Mouse (Mus musculus) liver, embryonic 15.5 days (tissue): Measurements from ENCODE around the gene Arid3b. TPM values are rescaled to one million over a fixed set of nuclear protein-coding genes. Genes with fewer than 3 reads are reported as not detected.

Experiments used
- ATAC-seq: fragments of 200-750 bp; cut with Nextera tagmentation; 2 replicates; pipeline ENCODE4 v1.8.0; 2017; ENCODE audit warnings: moderate number of reproducible peaks, mild to moderate bottlenecking, moderate library complexity; ENCODE audit not compliant: insufficient read depth
- H3K27ac ChIP-seq: fragments of 300-500 bp; sonication (generic); replicated peaks from 2 replicates; pipeline ENCODE4 v1.5.1; 2015; ENCODE audit warnings: mild to moderate bottlenecking, inconsistent platforms
- H3K27me3 ChIP-seq: fragments of 300-500 bp; sonication (generic); 2 replicates; pipeline ENCODE4 v1.6.1; 2015; ENCODE audit warnings: mild to moderate bottlenecking, inconsistent platforms
- H3K36me3 ChIP-seq: fragments of 300-500 bp; sonication (generic); replicated peaks from 2 replicates; pipeline ENCODE4 v1.6.1; 2015; ENCODE audit warnings: moderate library complexity, mild to moderate bottlenecking, inconsistent platforms
- H3K4me1 ChIP-seq: fragments of 300-500 bp; sonication (generic); replicated peaks from 2 replicates; pipeline ENCODE4 v1.6.1; 2015; ENCODE audit warnings: inconsistent platforms
- H3K4me2 ChIP-seq: fragments of 300-500 bp; sonication (generic); 2 replicates; pipeline ENCODE4 v1.6.1; 2015; ENCODE audit warnings: moderate library complexity, mild to moderate bottlenecking, inconsistent platforms
- H3K4me3 ChIP-seq: fragments of 300-500 bp; sonication (generic); replicated peaks from 2 replicates; pipeline ENCODE4 v1.5.1; 2015; ENCODE audit warnings: mild to moderate bottlenecking, inconsistent platforms
- H3K9ac ChIP-seq: fragments of 300-500 bp; sonication (generic); 2 replicates; pipeline ENCODE4 v1.6.1; 2015; ENCODE audit warnings: moderate library complexity, mild to moderate bottlenecking, inconsistent platforms
- H3K9me3 ChIP-seq: fragments of 300-500 bp; sonication (generic); replicated peaks from 2 replicates; pipeline ENCODE4 v1.6.1; 2016; ENCODE audit warnings: inconsistent platforms
- WGBS: fragments of 180-500 bp; shearing (Covaris S2); methylation state at CpG from one replicate; pipeline ENCODE4 v1.1.7; 2015; ENCODE audit warnings: mixed read lengths; ENCODE audit not compliant: insufficient replicate concordance; 5-methylcytosine and 5-hydroxymethylcytosine counted together
- polyA plus RNA-seq: library from polyadenylated mRNA; unstranded; fragments of >200 nt; fragmentation: Nextera tagmentation; extraction: Ambion mirVana; gene quantifications from 2 replicates; pipeline ENCODE4 v1.2.1, GENCODE M21; 2015

Arid3b gene
- polyA plus RNA-seq, 1 experiment from 2014 or later, result 10.5 TPM

DNA sequence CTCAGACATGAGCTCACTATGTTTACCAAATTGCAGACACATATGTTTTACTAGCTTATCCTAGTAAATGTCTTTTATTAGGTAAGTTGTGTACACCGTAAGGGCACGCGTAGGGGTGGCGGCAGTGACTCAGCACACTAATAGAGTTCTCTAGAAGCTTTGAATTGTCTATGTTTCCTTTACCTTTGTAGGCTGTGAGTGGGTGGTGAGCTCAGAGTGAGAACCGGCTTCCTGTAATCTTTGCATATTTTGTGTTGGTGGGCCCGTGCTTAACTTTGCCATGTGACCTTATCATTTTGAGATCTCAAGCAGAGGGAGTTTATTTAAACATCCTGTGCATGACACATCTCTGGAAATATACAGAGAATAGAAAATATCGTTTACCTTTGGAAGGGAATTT is 29.9 kb upstream of the Arid3b start:
- Histone ChIP-seq H3K4me2 (no peak overlapping the region), H3K27me3 (peaks cover 22% of the 10 kb centered on the region), H3K27ac (no peak overlapping the region), H3K4me1 (no peaks in the 10 kb centered on the region), H3K9me3 (no peaks in the 10 kb centered on the region), H3K4me3 (no peak overlapping the region), H3K36me3 (no peaks in the 10 kb centered on the region), H3K9ac (no peak overlapping the region)
- ATAC-seq, result no peak
- WGBS, result 57% methylated on average over 7 of the region's 7 CpGs

DNA sequence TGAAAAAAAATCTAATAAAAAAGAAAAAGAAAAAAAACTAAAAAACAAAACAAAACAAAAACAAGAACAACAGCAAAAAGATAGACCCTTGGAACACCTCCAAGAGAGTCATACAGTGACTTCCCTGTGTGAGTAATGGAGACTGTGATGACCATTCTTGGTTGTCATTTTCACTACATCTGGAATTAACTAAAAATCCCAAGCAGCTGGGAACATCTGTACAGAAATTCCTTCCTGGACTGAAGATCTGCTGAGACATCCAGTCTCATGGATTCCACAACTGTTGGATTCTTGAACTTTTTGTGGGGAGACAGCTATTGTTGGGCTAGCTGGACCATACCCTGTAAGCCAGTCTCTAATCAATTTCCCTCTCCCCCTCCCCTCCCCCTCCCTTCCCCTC is 27.7 kb upstream of the Arid3b start:
- no peak overlapping the region for H3K4me3 ChIP-seq
- H3K9me3 ChIP-seq, result no peaks in the 10 kb centered on the region
- H3K36me3 ChIP-seq, result no peaks in the 10 kb centered on the region
- H3K27me3 ChIP-seq, result peaks cover 26% of the 10 kb centered on the region
- H3K4me1 ChIP-seq, result no peaks in the 10 kb centered on the region
- no peak overlapping the region for H3K27ac ChIP-seq
- no peak overlapping the region for H3K4me2 ChIP-seq
- no peak for ATAC-seq
- no peak overlapping the region for H3K9ac ChIP-seq

DNA sequence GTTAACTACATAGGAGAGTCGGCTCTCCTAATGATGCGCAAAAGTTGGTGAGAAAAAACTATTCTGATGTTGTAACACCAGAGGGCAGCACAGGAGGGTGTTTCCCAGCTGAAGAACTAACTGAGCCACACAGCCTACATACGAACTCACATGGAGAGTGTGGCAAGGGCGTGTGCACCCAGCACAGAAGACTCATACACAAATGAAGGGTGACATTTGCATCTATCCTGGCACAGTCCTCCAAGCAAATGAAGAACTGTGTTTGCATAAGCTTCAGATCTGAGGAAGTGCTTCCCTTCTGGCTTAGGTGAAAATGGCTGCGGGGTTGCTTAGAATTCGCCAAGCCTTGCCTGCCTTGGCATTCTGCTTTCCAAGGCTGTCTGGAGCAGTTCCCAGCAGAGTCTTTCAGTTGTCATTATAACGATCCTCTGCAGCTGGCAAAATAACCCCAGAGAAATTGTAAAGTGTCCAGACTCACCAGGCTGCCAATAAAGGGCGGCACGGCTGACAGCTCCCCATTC is 25.4 kb upstream of the Arid3b start:
- Histone ChIP-seq H3K36me3 (no peaks in the 10 kb centered on the region), H3K9ac (no peak overlapping the region), H3K9me3 (no peaks in the 10 kb centered on the region), H3K27me3 (peaks cover 19% of the 10 kb centered on the region), H3K27ac (no peak overlapping the region), H3K4me1 (no peaks in the 10 kb centered on the region), H3K4me3 (no peak overlapping the region), H3K4me2 (no peak overlapping the region)
- 42% methylated on average over 9 of the region's 9 CpGs for WGBS
- no peak for ATAC-seq

DNA sequence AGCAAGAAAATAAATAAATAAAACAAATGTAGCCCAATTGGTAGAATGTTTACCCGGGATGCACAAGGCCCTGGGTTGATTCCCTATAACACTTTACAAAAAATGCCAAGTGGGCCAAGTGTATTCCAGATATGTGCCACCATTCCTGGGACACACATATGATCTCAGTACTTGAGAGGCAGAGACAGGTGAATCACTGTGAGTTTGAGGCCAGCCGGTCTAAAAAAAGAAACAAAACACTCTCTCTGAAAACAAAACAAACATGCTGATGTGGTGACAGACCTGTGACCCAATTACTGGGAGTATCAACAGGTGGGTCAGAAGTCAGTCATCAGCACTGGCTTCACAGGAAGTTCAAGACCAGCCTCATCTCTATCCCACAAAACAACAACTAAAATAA is 19.9 kb upstream of the Arid3b start:
- Histone ChIP-seq H3K9ac (no peak overlapping the region), H3K27me3 (0 out of 2 replicates have a peak, but pooled peaks cover 4% of the 10 kb centered on the region), H3K4me2 (no peak overlapping the region), H3K27ac (no peak overlapping the region), H3K4me1 (no peaks in the 10 kb centered on the region), H3K4me3 (no peak overlapping the region), H3K36me3 (no peaks in the 10 kb centered on the region), H3K9me3 (no peaks in the 10 kb centered on the region)
- no peak for ATAC-seq
- 67% methylated on average over 2 of the region's 2 CpGs for WGBS

DNA sequence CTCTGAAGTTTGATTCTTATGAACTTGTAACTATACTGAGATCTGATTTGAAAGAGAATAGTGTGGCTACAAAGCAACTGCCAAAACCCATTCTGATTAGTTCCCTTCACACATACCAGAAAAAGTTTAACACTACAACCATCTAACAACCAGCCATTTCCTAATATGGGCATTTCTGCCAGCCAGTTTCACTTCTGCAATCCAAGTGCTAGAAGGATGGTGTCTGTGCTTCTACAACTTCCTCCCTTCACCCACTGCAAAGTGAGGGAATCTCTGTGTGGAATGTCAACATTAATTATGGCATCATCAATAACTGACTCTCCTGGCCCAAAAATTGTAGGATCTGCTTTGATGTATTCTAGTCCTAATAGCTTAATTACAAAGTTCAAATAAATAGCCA is 17.7 kb upstream of the Arid3b start:
- Histone ChIP-seq H3K4me2 (no peak overlapping the region), H3K4me1 (no peaks in the 10 kb centered on the region), H3K9ac (no peak overlapping the region), H3K4me3 (no peak overlapping the region), H3K36me3 (no peaks in the 10 kb centered on the region), H3K27ac (no peak overlapping the region), H3K9me3 (no peaks in the 10 kb centered on the region), H3K27me3 (no peaks in the 10 kb centered on the region)
- no peak for ATAC-seq

DNA sequence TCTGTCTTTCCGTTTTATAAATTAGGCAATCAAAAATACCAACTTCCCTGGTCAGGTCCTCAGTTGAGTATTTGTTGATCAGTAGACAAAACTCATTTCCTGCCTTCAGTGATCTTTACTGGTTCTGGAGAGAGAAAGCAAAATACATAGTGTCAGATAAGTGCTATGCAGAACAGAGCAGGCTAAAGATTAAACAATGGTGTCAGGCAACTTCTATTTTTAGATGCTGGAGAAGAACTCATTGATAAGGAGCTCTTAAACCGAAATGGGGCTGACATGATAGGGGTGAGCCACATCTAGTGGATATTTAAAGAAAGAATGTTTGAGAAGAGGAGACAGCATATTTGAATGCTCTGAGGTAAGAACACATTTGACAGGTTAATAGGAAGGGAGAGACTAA is 2.4 kb upstream of the Arid3b start:
- no peaks in the 10 kb centered on the region for H3K36me3 ChIP-seq
- no peak overlapping the region for H3K4me3 ChIP-seq
- peaks cover 42% of the 10 kb centered on the region for H3K4me1 ChIP-seq
- WGBS, result 14% methylated on average over 2 of the region's 2 CpGs
- H3K9ac ChIP-seq, result no peak overlapping the region
- ATAC-seq, result no peak
- no peak overlapping the region for H3K27ac ChIP-seq
- H3K27me3 ChIP-seq, result no peaks in the 10 kb centered on the region
- no peak overlapping the region; the same call in 1 of the 2 replicates for H3K4me2 ChIP-seq
- H3K9me3 ChIP-seq, result no peaks in the 10 kb centered on the region

DNA sequence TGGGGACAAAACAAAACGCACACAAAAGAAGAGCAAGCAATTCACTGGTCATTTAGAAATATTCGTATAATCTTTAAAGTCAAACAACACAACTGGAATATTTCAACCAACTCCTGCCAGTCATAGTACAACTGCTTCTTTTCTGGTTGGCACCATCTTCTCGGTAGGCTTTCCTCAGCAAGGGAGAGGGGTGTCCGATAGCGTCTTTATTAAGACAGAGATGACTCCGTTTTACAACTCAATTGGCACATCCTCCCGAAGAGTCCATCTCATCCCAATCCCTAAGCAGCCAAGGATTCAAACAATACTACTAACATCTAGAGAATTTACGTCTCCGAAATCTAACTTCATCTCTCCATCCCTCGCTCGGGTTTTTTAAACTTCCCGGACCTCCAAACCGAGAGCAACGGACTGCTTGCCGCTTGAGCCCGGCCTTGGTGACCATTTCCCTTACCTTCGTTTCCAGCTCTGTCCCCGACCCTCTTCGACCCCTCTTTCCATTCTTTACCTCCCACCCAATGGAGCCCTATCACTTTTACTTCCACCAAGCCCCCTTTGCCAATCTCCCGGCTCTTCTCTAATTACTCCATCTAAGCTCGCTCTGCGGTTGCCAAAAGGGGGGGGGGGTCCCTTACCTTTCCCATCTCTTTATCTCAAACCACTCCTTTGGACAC is 615 bp downstream of the Arid3b start:
- Histone ChIP-seq H3K4me1 (peaks cover 69% of the 10 kb centered on the region), H3K4me3 (peak overlapping the region; percentile 95), H3K9ac (peak overlapping the region; percentile 93), H3K27ac (peak overlapping the region; percentile 86), H3K27me3 (no peaks in the 10 kb centered on the region), H3K9me3 (no peaks in the 10 kb centered on the region), H3K36me3 (peaks cover 8% of the 10 kb centered on the region), H3K4me2 (peak overlapping the region; percentile 82)
- WGBS, result under 1% methylated on average over 22 of the region's 22 CpGs
- no peak for ATAC-seq

DNA sequence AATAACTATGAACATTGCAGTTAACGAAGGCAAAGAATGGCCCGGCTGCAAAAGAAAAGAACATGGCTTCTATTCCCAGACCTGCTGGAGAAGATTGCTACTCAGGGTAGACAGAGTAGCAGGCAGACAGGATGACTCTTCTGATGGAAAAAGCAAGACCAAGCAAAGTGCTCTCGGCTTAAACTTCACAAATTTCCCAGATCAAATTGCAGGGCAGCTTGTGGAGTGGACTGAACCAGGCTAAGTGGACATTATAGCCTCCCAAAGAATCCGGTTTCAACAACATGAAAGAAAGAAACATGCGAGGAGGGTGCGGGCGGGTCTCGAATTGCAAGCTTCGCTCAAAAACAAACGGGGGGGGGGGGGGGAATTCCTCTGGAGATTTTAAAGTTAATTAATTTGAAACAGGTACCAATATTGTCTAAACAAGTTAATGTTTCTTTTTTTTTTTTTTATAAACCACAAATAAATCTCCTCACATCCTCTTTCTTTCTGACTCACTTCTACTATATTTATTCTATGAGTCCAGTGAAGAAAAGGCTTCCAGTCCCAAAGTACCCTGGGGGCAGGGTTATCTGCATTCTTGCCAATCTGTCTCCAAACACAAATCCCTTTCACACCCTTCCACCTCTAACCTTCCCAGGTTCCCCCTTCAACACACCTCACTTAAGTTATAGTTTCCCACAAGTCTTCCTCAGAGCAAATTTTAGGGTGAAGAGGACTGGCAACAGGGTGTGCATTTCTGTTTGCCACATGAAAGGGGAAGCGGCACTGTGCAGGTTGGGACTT is 1.8 kb downstream of the Arid3b start:
- peak overlapping the region; percentile 44; the same call in 1 of the 2 replicates for H3K9ac ChIP-seq
- H3K9me3 ChIP-seq, result no peaks in the 10 kb centered on the region
- 51% methylated on average over 11 of the region's 11 CpGs for WGBS
- no peaks in the 10 kb centered on the region for H3K27me3 ChIP-seq
- peak overlapping the region; percentile 82 for H3K4me2 ChIP-seq
- H3K27ac ChIP-seq, result no peak overlapping the region
- peak overlapping the region; percentile 95 for H3K4me3 ChIP-seq
- peaks cover 80% of the 10 kb centered on the region for H3K4me1 ChIP-seq
- no peak for ATAC-seq
- peaks cover 10% of the 10 kb centered on the region for H3K36me3 ChIP-seq

DNA sequence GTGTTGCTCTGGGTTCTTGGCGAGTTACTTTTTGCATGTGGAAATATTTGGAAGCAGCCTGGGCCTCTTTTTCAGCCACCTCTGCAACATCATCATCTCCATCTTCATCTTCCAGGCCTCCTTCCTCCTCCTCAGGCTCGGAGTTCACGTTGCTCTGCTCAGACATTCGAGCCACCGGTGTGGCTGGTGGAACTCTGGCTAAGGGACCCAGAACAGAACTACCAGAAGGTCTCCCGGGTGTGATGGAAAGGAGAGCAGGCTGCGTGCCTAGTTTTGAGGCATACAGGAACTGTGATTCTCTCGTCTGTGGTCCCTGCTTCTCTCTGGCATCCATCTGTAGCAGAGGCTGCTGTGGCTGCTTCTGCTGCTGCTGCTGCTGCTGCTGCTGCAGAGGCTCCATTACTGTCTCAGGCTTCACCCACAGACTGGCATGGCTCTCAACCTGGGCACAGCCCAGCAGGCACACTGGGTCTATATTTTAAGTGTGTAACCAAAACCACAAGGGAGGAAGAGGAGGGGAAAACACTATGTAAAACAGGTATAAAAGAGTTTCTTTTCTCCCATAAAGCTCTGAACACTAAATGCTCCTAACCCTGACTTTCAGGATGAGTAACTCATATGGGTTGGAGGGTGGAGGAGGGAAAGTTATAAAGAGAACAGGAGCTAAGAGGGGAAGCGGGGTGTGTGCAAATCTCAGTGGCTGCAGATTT is 2.7 kb downstream of the Arid3b start:
- 71% methylated on average over 9 of the region's 9 CpGs for WGBS
- H3K4me3 ChIP-seq, result no peak overlapping the region
- peaks cover 73% of the 10 kb centered on the region for H3K4me1 ChIP-seq
- no peaks in the 10 kb centered on the region for H3K9me3 ChIP-seq
- no peaks in the 10 kb centered on the region for H3K27me3 ChIP-seq
- H3K4me2 ChIP-seq, result no peak overlapping the region
- no peak overlapping the region for H3K9ac ChIP-seq
- peaks cover 15% of the 10 kb centered on the region for H3K36me3 ChIP-seq
- no peak for ATAC-seq
- H3K27ac ChIP-seq, result no peak overlapping the region

DNA sequence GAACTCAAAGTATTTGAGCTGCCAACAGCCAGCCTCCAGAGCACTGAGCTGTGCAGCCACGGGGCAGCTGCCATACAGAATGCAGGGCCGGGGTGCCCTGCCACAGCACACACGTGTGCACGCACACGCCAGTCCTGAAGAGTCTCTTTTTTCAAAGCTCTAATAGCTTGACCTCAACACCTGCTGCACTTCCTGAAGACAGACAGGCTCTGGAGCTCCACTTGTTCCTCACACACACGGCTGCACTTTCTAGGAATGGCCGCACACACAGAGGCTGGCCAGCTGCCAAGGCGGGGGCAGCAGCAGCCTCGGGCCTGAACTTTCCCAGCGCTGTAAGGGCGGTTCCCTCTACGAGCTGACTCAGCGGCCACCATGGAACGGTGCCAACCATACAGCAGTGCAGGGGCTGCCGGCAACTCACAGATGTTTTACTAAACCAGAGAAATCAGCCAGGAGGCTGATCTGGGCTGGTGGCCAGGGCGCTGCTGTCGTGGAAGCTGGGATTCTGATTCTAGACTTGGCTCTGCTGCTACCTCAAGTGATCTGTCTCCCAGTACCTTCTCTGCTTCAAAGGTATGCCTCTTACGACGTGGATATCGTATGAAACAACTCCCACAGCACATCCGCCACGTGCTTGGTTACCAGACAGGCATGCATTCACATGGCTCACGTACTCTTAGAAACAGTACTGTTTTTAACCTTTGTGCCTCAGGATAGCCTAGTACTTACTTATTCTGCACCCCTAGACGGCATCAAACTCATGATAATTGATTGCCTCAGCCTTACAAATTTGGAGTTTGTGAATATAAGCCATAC is 5.1 kb downstream of the Arid3b start:
- peak overlapping the region; percentile 76 for H3K4me2 ChIP-seq
- peak; percentile 94 for ATAC-seq
- no peaks in the 10 kb centered on the region for H3K9me3 ChIP-seq
- no peaks in the 10 kb centered on the region for H3K27me3 ChIP-seq
- 16% methylated on average over 24 of the region's 24 CpGs for WGBS
- H3K27ac ChIP-seq, result peak overlapping the region; percentile 82
- H3K36me3 ChIP-seq, result peaks cover 16% of the 10 kb centered on the region
- H3K9ac ChIP-seq, result peak overlapping the region; percentile 41
- H3K4me3 ChIP-seq, result peak overlapping the region; percentile 45
- H3K4me1 ChIP-seq, result peaks cover 73% of the 10 kb centered on the region
